Mouse (Mus musculus) hindbrain, embryonic 14.5 days (tissue): ENCODE data around the gene Klk1b8. TPM values are rescaled to one million over a fixed set of nuclear protein-coding genes. Genes with fewer than 3 reads are reported as not detected.
"Not testable (repeated sequence)": the region's sequence is repeated elsewhere in the genome, so short reads cannot be mapped to it uniquely, and the experiment has no call there.

Experiments
- ATAC-seq: fragments of 200-750 bp; cut with Nextera tagmentation; 2 replicates; pipeline ENCODE4 v1.8.0; 2017; ENCODE audit warnings: moderate number of reproducible peaks, mild to moderate bottlenecking, moderate TSS enrichment, moderate library complexity; ENCODE audit not compliant: low FRiP score
- DNase-seq: peaks from one replicate; pipeline ENCODE4 v3.0.0-alpha.2; 2015; ENCODE audit warnings: low spot score
- H3K27ac ChIP-seq: fragments of 300-500 bp; sonication (generic); 2 replicates; pipeline ENCODE4 v1.5.1; 2014; ENCODE audit warnings: mild to moderate bottlenecking, moderate library complexity
- H3K27me3 ChIP-seq: fragments of 300-500 bp; sonication (generic); 2 replicates; pipeline ENCODE4 v1.6.1; 2014; ENCODE audit warnings: mild to moderate bottlenecking, low read length, mixed read lengths; ENCODE audit not compliant: control insufficient read depth, insufficient read depth
- H3K36me3 ChIP-seq: fragments of 300-500 bp; sonication (generic); replicated peaks from 2 replicates; pipeline ENCODE4 v1.6.1; 2014; ENCODE audit not compliant: control insufficient read depth, insufficient read depth
- H3K4me1 ChIP-seq: fragments of 300-500 bp; sonication (generic); replicated peaks from 2 replicates; pipeline ENCODE4 v1.6.1; 2014; ENCODE audit warnings: antibody characterized with exemption, low read length, mixed read lengths; ENCODE audit not compliant: control insufficient read depth, insufficient read depth
- H3K4me2 ChIP-seq: fragments of 300-500 bp; sonication (generic); replicated peaks from 2 replicates; pipeline ENCODE4 v1.6.1; 2014; ENCODE audit warnings: mild to moderate bottlenecking, moderate library complexity
- H3K4me3 ChIP-seq: fragments of 300-500 bp; sonication (generic); replicated peaks from 2 replicates; pipeline ENCODE4 v1.5.1; 2014; ENCODE audit warnings: mild to moderate bottlenecking, low read length
- H3K9ac ChIP-seq: fragments of 300-500 bp; sonication (generic); 2 replicates; pipeline ENCODE4 v1.6.1; 2014
- H3K9me3 ChIP-seq: fragments of 300-500 bp; sonication (generic); 2 replicates; pipeline ENCODE4 v1.6.1; 2016; ENCODE audit warnings: low read length; ENCODE audit not compliant: control insufficient read depth
- WGBS: fragments of 180-500 bp; shearing (Covaris S2); extraction: QIAGEN DNeasy Blood & Tissue Kit; methylation state at CpG from one replicate; pipeline ENCODE4 v1.1.7; 2014; 5-methylcytosine and 5-hydroxymethylcytosine counted together
- polyA plus RNA-seq: library from polyadenylated mRNA; unstranded; fragments of >200 nt; fragmentation: Nextera tagmentation; extraction: Ambion mirVana; gene quantifications from 2 replicates; pipeline ENCODE4 v1.2.1, GENCODE M21; 2014

The Klk1b8 gene
- polyA plus RNA-seq, 1 experiment from 2014 or later: not detected

- DNase-seq (no peak), ATAC-seq (no peak)
These were observed 21.9 kb upstream of the Klk1b8 start for GRCm38 (mm10) chr7:43928521-43928920.

DNA sequence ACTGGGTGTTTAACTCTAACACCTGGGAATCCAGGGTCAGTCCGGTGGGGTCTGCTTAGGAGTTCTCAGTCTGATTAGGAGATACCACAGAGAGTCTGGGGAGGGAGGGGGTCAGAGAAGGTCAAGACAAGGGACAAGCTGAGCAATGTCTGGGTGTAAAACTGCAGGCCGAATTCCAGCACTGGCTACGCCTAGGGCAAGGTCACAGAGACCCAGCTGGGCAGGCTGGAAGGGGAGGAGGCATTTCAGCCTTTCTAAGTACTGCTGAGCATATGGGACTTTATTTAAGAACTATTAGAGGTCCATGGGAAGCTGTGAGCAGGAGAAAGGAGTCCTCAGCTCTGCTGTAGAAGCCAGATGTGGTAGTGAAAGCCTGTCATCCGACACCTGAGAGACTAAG lies 18.1 kb upstream of the Klk1b8 start:
- ATAC-seq (no peak), DNase-seq (no peak)
- 70% methylated on average over 4 of the region's 4 CpGs for whole genome bisulfite sequencing
- no peak overlapping the region for H3K4me2 ChIP-seq
- no peaks in the 10 kb centered on the region for H3K36me3 ChIP-seq
- no peak overlapping the region for H3K9ac ChIP-seq
- H3K9me3 ChIP-seq: no peaks in the 10 kb centered on the region
- H3K4me1 ChIP-seq: no peaks in the 10 kb centered on the region
- no peak overlapping the region for H3K27ac ChIP-seq
- no peaks in the 10 kb centered on the region for H3K27me3 ChIP-seq
- no peak overlapping the region for H3K4me3 ChIP-seq

More at GRCm38 (mm10) chr7:43928521-43928920, 21.9 kb upstream of the Klk1b8 start:
- 49% methylated on average over 4 of the region's 4 CpGs for WGBS
- Histone ChIP-seq H3K27me3 (no peaks in the 10 kb centered on the region), H3K9me3 (no peaks in the 10 kb centered on the region), H3K36me3 (no peaks in the 10 kb centered on the region), H3K4me1 (no peaks in the 10 kb centered on the region), H3K4me3 (no peak overlapping the region), H3K4me2 (no peak overlapping the region), H3K27ac (no peak overlapping the region), H3K9ac (no peak overlapping the region)

DNA sequence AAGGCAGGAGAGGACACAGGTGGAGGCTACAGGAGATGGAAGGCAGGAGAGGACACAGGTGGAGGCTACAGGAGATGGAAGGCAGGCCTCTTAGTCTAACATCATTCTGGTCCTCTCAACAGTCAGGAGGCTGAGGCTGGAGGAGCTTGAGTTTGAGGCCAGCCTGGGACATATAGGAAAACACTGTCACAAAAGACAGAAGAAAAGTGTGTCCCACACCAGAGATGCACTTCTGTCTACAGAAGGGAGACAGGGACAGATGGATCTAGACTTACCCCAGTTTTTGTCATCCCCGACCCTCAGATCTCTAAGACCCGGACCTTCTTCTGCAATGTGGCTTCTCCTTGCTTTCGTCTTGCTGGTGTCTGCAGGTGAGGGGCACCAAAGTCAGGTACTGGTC lies 17.0 kb upstream of the Klk1b8 start, which contains the start of gene Klk15:
Gene Klk15, plus strand, starts transcription at position 301 of the 400 bp plus-strand sequence.
- H3K27me3 ChIP-seq: no peaks in the 10 kb centered on the region
- ATAC-seq: no peak
- DNase-seq: no peak
- no peak within 1 kb of the TSS for H3K9ac ChIP-seq
- no peak within 1 kb of the TSS for H3K27ac ChIP-seq
- H3K4me2 ChIP-seq: no peak within 1 kb of the TSS
- no peaks in the 10 kb centered on the region for H3K9me3 ChIP-seq
- H3K4me1 ChIP-seq: no peaks in the 10 kb centered on the region
- no peaks in the 10 kb centered on the region for H3K36me3 ChIP-seq
- no peak within 1 kb of the TSS for H3K4me3 ChIP-seq
- WGBS: 94% methylated on average over 3 of the region's 3 CpGs

- ATAC-seq: no peak
- H3K4me2 ChIP-seq: no peak overlapping the region
These were observed 15.7 kb upstream of the Klk1b8 start for GRCm38 (mm10) chr7:43934747-43935146.

GRCm38 (mm10) chr7:43936551-43936950 lies 13.9 kb upstream of the Klk1b8 start:
- ATAC-seq (no peak), DNase-seq (no peak)
- Histone ChIP-seq H3K36me3 (no peaks in the 10 kb centered on the region), H3K4me2 (no peak overlapping the region), H3K27me3 (no peaks in the 10 kb centered on the region), H3K9ac (no peak overlapping the region), H3K9me3 (no peaks in the 10 kb centered on the region), H3K27ac (no peak overlapping the region), H3K4me1 (no peaks in the 10 kb centered on the region), H3K4me3 (no peak overlapping the region)
- 86% methylated on average over 14 of the region's 14 CpGs for WGBS

More at GRCm38 (mm10) chr7:43934747-43935146, 15.7 kb upstream of the Klk1b8 start:
- Histone ChIP-seq H3K9me3 (no peaks in the 10 kb centered on the region), H3K9ac (no peak overlapping the region), H3K36me3 (no peaks in the 10 kb centered on the region), H3K4me1 (no peaks in the 10 kb centered on the region), H3K27me3 (no peaks in the 10 kb centered on the region), H3K4me3 (no peak overlapping the region), H3K27ac (no peak overlapping the region)
- WGBS: 69% methylated on average over 3 of the region's 3 CpGs
- no peak for DNase-seq

DNA sequence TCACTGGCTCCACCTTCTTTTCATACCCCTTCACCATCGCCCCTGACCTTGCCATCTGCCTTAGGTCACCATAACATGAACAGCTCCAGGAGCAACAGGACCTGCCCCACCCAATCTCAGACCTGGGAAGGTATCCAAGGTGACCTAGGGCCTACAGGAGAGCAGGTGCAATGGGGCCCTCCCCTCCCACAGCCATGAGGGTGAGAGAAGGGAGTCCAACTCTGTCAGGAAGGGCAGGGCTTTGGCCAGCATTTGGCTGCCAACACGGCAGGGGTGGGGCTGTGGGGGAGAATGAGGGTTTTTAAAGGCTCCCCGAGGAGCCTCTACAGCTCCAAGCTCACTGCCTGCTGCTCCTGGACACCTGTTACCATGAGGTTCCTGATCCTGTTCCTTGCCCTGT lies 8.2 kb upstream of the Klk1b8 start:
- not testable (repeated sequence) for H3K4me2 ChIP-seq, H3K36me3 ChIP-seq, H3K9ac ChIP-seq, ATAC-seq, H3K27me3 ChIP-seq, H3K4me3 ChIP-seq, H3K4me1 ChIP-seq, H3K9me3 ChIP-seq, H3K27ac ChIP-seq, DNase-seq
- 71% methylated on average over 3 of the region's 3 CpGs for whole genome bisulfite sequencing

- no peak for ATAC-seq
- H3K36me3 ChIP-seq: no peaks in the 10 kb centered on the region
- H3K9me3 ChIP-seq: no peaks in the 10 kb centered on the region
- no peaks in the 10 kb centered on the region for H3K4me1 ChIP-seq
- no peak overlapping the region for H3K9ac ChIP-seq
- DNase-seq: no peak
- 73% methylated on average over 3 of the region's 3 CpGs for WGBS
- no peak overlapping the region for H3K4me2 ChIP-seq
- H3K27ac ChIP-seq: no peak overlapping the region
- H3K27me3 ChIP-seq: no peaks in the 10 kb centered on the region
- no peak overlapping the region for H3K4me3 ChIP-seq
These were observed 5.7 kb upstream of the Klk1b8 start for GRCm38 (mm10) chr7:43944727-43945264.

- DNase-seq (no peak), ATAC-seq (no peak)
- Histone ChIP-seq H3K36me3 (no peaks in the 10 kb centered on the region), H3K27ac (no peak overlapping the region), H3K9me3 (no peaks in the 10 kb centered on the region), H3K4me2 (no peak overlapping the region), H3K4me1 (no peaks in the 10 kb centered on the region), H3K4me3 (no peak overlapping the region), H3K27me3 (no peaks in the 10 kb centered on the region), H3K9ac (no peak overlapping the region)
- 71% methylated on average over 4 of the region's 4 CpGs for whole genome bisulfite sequencing
These were observed 2.2 kb downstream of the Klk1b8 start for GRCm38 (mm10) chr7:43952703-43953102.

- no peak within 1 kb of the TSS for H3K27ac ChIP-seq
- no peaks in the 10 kb centered on the region for H3K27me3 ChIP-seq
- H3K4me2 ChIP-seq: no peak within 1 kb of the TSS
- 71% methylated on average over 3 of the region's 3 CpGs for WGBS
- DNase-seq (no peak), ATAC-seq (no peak)
- H3K4me1 ChIP-seq: no peaks in the 10 kb centered on the region
- H3K9ac ChIP-seq: no peak within 1 kb of the TSS
- no peaks in the 10 kb centered on the region for H3K36me3 ChIP-seq
- H3K9me3 ChIP-seq: no peaks in the 10 kb centered on the region
- no peak within 1 kb of the TSS for H3K4me3 ChIP-seq
These were observed 16.0 kb downstream of the Klk1b8 start, which contains the start of gene Klk1b1 for GRCm38 (mm10) chr7:43966451-43966850. Klk1b1 (plus strand) TSS chr7:43966751.

DNA sequence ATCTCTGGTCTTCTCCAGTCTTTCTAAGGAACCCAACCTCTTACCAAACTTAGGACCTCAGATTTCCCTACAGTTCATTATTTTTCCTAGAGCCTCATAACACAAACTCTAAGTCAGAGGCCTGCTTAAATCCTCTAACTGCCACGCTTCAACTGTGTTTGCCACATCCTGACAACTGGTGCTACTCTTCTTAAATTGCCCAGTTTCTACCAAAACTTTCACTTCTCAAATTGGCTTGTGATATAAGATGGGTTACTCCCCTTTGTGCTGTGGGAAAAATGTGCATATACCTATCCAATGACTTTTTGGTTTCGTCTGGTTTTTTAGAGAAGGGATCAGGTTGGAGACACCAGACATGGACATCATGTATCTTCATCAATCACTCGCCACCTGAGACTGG lies 16.6 kb downstream of the Klk1b8 start:
- Histone ChIP-seq H3K4me1 (no peaks in the 10 kb centered on the region), H3K9me3 (no peaks in the 10 kb centered on the region), H3K27ac (no peak overlapping the region), H3K4me3 (no peak overlapping the region), H3K27me3 (no peaks in the 10 kb centered on the region), H3K9ac (no peak overlapping the region), H3K4me2 (no peak overlapping the region), H3K36me3 (no peaks in the 10 kb centered on the region)
- DNase-seq: no peak
- 87% methylated on average over 3 of the region's 3 CpGs for WGBS
- ATAC-seq: no peak
